Mouse (Mus musculus) Patski (cell line): ENCODE data around the gene Casp9. TPM values are rescaled to one million over a fixed set of nuclear protein-coding genes. Genes with fewer than 3 reads are reported as not detected.

Experiments
- ATAC-seq: fragments of 100-300 bp; one replicate; pipeline ENCODE4 v1.8.0; 2021
- CTCF ChIA-PET: fragments of 350-600 bp; sonication (Branson Sonifier 250); formaldehyde crosslinking; loops from one replicate; lab custom pipeline; 2022; ENCODE audit warnings: inconsistent platforms; lab: Charles Lee
- POLR2A ChIA-PET: fragments of 350-600 bp; sonication (Branson Sonifier 250); formaldehyde crosslinking; loops from one replicate; lab custom pipeline; 2022; ENCODE audit warnings: antibody characterized with exemption, inconsistent platforms; lab: Charles Lee
- DNase-seq: peaks from one replicate; pipeline ENCODE4 v3.0.0-alpha.2; 2011; ENCODE audit warnings: low read depth, low spot score
- H3K27me3 ChIP-seq: fragments of 371-371 bp; one replicate; pipeline ENCODE4 v1.5.1; 2021
- CTCF ChIP-seq: fragments of 100-300 bp; IDR thresholded peaks from one replicate; pipeline ENCODE4 v1.5.1; 2021
- in situ Hi-C: fragments of 300-500 bp; cut with MboI; formaldehyde crosslinking; loops from 3 replicates; pipeline ENCODE4 v1.11.1; 2018; ENCODE audit warnings: low pct_unique_long_range_greater_than_20kb, mixed read lengths
- polyA plus RNA-seq: library from polyadenylated mRNA; unstranded; gene quantifications from one replicate; pipeline ENCODE4 v1.2.3, GENCODE M21; 2021

Casp9 gene
- polyA plus RNA-seq, 1 experiment from 2014 or later, result 6.9 TPM

DNA sequence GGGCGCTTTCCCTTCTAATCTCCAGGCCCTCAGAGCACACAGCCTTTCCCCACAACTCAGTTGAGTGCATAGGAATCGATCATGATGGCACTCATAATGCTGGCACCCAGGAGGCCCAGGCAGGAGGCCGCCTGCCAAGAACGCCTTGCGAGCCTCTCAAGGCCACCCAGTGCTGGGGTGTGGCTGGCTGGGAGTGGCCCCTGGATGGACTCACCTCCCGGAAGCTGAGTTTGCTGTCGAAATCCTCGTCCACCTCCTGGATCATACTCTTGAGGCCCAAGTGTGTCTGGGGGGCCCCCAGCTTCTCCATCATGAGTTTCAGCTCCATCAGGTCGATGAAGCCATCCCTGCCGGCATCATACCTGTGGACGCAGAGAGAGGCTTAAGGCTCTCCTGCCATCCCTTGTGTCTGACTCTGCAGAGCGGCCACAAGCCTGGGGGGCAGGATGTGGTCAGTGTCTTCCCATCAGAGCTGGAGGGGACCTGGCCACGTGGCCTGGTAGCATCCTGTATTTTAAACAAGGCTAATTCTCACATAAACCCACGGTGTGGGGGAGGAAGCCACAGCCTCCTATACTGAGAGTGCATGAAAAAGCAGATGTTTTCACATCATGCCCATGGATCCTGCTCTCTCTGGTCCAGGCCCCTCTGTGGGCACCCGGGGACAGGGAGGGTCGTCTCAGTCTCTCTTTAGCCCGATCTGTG lies 68.3 kb downstream of the Casp9 start:
- ATAC-seq, result no peak
- POLR2A ChIA-PET, result interaction anchor here (0.7 kb wide), 1 partner anchor 879 kb away, joined by 3 read pairs; no protein-coding TSS in a partner anchor
- no peaks in the 10 kb centered on the region for H3K27me3 ChIP-seq
- no peak for DNase-seq
- no peak for TF ChIP-seq CTCF
- in situ Hi-C loops, result no loop called here
- CTCF ChIA-PET, result no interaction called here

DNA sequence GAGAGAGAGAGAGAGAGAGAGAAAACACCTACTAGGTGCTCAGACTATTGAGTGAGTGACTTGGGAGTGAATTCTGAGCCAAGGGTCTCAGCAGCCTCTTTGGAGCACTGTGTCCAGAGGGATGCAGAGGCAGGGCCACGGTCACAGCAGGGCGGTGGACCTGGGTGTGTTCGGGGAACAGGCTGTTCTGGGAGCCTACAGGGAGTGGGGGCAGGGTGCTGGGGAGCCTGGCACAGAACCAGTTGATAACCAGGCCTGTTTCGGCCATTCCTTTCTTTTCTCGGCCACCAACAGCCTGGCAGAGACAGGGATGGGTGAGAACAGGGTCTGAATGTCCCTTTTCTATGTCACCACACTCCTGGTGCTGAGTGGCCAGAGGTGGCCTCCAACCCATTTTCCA lies 69.5 kb downstream of the Casp9 start:
- POLR2A ChIA-PET, result no interaction called here
- no peak for TF ChIP-seq CTCF
- no peak for DNase-seq
- CTCF ChIA-PET, result no interaction called here
- H3K27me3 ChIP-seq, result no peaks in the 10 kb centered on the region
- no peak for ATAC-seq
- in situ Hi-C loops, result no loop called here

DNA sequence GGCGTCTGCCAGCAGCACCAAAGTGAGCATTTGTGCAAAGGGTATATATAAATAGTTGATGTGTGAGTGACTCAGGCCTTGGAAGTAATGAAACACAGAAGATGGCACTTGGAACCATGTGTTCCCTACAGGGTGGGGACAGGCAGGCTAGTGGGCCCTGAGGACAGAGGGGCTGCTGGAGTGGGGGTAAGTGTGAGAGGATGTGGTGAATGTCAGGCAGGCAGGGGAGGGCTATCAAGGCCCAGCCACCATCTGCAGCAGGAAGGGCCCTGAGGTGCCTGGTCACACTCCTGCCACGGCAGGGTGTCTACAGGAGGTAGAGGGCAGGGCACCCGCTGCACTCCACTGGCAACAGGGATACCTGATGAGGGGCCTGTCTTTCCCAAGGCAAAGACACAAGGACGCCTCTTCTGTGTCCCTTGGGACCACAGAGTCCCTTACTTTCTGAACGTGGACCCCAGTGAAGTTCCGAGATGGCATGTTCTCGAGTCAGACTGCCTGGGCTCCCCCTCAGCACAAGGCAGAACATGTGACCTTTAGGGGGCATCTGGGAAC lies 70.4 kb downstream of the Casp9 start:
- no peak for TF ChIP-seq CTCF
- ChIA-PET POLR2A (no interaction called here), CTCF (no interaction called here)
- H3K27me3 ChIP-seq, result no peaks in the 10 kb centered on the region
- DNase-seq (no peak), ATAC-seq (no peak)
- in situ Hi-C loops, result no loop called here

DNA sequence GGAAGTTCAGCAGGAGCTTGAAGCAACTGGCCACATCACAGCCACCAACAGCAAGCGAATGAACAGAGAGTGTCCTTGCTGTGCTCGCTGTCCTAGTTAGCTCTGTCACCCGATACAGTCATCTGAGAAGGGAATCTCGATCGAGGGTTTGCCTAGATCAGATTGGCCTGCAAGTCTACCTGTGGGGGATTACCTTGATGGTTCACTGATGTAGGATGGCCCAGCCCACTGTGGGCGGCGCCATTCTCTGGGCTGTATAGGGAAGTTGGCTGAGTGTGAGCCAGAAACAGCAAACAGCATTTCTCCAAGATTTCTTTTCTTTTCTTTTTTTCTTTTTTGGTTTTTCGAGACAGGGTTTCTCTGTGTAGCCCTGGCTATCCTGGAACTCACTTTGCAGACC lies 71.1 kb downstream of the Casp9 start:
- POLR2A ChIA-PET, result no interaction called here
- CTCF ChIA-PET, result no interaction called here
- DNase-seq, result no peak
- in situ Hi-C loops, result no loop called here
- TF ChIP-seq CTCF, result no peak
- no peaks in the 10 kb centered on the region for H3K27me3 ChIP-seq
- no peak for ATAC-seq

DNA sequence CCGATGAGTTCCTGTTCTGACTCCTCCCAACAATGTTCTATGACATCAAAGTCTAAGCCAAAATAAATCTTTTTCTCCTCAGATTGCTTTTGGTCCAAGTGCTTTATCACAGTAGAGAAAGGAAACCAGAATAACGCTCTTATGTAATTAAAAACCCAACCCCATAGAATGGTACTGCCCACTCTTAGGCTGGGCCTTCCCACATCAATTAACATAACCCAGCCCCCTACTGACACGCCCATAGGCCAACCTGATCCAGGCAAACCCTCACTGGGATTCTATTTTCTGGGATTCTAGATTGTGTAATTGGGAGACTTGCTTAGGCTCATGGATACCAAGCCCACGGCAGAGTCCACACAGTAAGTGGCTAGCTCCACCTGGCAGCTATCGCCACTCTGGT lies 71.6 kb downstream of the Casp9 start:
- no peaks in the 10 kb centered on the region for H3K27me3 ChIP-seq
- in situ Hi-C loops, result no loop called here
- TF ChIP-seq CTCF, result no peak
- ChIA-PET CTCF (interaction anchor here (2.1 kb wide), 1 partner anchor 12 kb away, joined by 6 read pairs; no protein-coding TSS in a partner anchor), POLR2A (no interaction called here)
- DNase-seq (no peak), ATAC-seq (no peak)

Other genes with a start within 250 kb of the Casp9 start
- 90.1 TPM for gene Fblim1, start 187.5 kb upstream of the Casp9 start, polyA plus RNA-seq
- gene Tmem82, start 175.0 kb upstream of the Casp9 start, polyA plus RNA-seq, result 0.05 TPM
- gene Slc25a34, start 169.8 kb upstream of the Casp9 start, polyA plus RNA-seq, result 0.15 TPM
- 37.0 TPM for gene Plekhm2, start 128.7 kb upstream of the Casp9 start, polyA plus RNA-seq
- gene Rsc1a1, start 108.0 kb upstream of the Casp9 start, polyA plus RNA-seq, result 4.7 TPM
- gene Ddi2, start 70.2 kb upstream of the Casp9 start, polyA plus RNA-seq, result 16.6 TPM
- gene Agmat, start 46.9 kb upstream of the Casp9 start, polyA plus RNA-seq, result not detected
- 14.5 TPM for gene Dnajc16, start 2.7 kb upstream of the Casp9 start, polyA plus RNA-seq
- gene Cela2a, start 32.5 kb downstream of the Casp9 start, polyA plus RNA-seq, result not detected
- gene Ctrc, start 52.7 kb downstream of the Casp9 start, polyA plus RNA-seq, result not detected
- 54.6 TPM for gene Efhd2, start 81.3 kb downstream of the Casp9 start, polyA plus RNA-seq
- 0.41 TPM for gene Fhad1, start 221.5 kb downstream of the Casp9 start, polyA plus RNA-seq